Mouse (Mus musculus) hindbrain, embryonic 14.5 days (tissue): ENCODE measurements around the gene Gipr. TPM values are rescaled to one million over a fixed set of nuclear protein-coding genes. Genes with fewer than 3 reads are reported as not detected.
A peak's percentile ranks its signal among the peaks of the same experiment; 100 is the strongest.

ENCODE experiments used
- ATAC-seq: fragments of 200-750 bp; cut with Nextera tagmentation; 2 replicates; pipeline ENCODE4 v1.8.0; 2017; ENCODE audit warnings: moderate number of reproducible peaks, mild to moderate bottlenecking, moderate TSS enrichment, moderate library complexity; ENCODE audit not compliant: low FRiP score
- DNase-seq: peaks from one replicate; pipeline ENCODE4 v3.0.0-alpha.2; 2015; ENCODE audit warnings: low spot score
- H3K27ac ChIP-seq: fragments of 300-500 bp; sonication (generic); 2 replicates; pipeline ENCODE4 v1.5.1; 2014; ENCODE audit warnings: mild to moderate bottlenecking, moderate library complexity
- H3K27me3 ChIP-seq: fragments of 300-500 bp; sonication (generic); 2 replicates; pipeline ENCODE4 v1.6.1; 2014; ENCODE audit warnings: mild to moderate bottlenecking, low read length, mixed read lengths; ENCODE audit not compliant: control insufficient read depth, insufficient read depth
- H3K36me3 ChIP-seq: fragments of 300-500 bp; sonication (generic); replicated peaks from 2 replicates; pipeline ENCODE4 v1.6.1; 2014; ENCODE audit not compliant: control insufficient read depth, insufficient read depth
- H3K4me1 ChIP-seq: fragments of 300-500 bp; sonication (generic); replicated peaks from 2 replicates; pipeline ENCODE4 v1.6.1; 2014; ENCODE audit warnings: antibody characterized with exemption, low read length, mixed read lengths; ENCODE audit not compliant: control insufficient read depth, insufficient read depth
- H3K4me2 ChIP-seq: fragments of 300-500 bp; sonication (generic); replicated peaks from 2 replicates; pipeline ENCODE4 v1.6.1; 2014; ENCODE audit warnings: mild to moderate bottlenecking, moderate library complexity
- H3K4me3 ChIP-seq: fragments of 300-500 bp; sonication (generic); replicated peaks from 2 replicates; pipeline ENCODE4 v1.5.1; 2014; ENCODE audit warnings: mild to moderate bottlenecking, low read length
- H3K9ac ChIP-seq: fragments of 300-500 bp; sonication (generic); 2 replicates; pipeline ENCODE4 v1.6.1; 2014
- H3K9me3 ChIP-seq: fragments of 300-500 bp; sonication (generic); 2 replicates; pipeline ENCODE4 v1.6.1; 2016; ENCODE audit warnings: low read length; ENCODE audit not compliant: control insufficient read depth
- WGBS: fragments of 180-500 bp; shearing (Covaris S2); extraction: QIAGEN DNeasy Blood & Tissue Kit; methylation state at CpG from one replicate; pipeline ENCODE4 v1.1.7; 2014; 5-methylcytosine and 5-hydroxymethylcytosine counted together
- polyA plus RNA-seq: library from polyadenylated mRNA; unstranded; fragments of >200 nt; fragmentation: Nextera tagmentation; extraction: Ambion mirVana; gene quantifications from 2 replicates; pipeline ENCODE4 v1.2.1, GENCODE M21; 2014

The Gipr gene
- polyA plus RNA-seq, 1 experiment from 2014 or later = 0.62 TPM

DNA sequence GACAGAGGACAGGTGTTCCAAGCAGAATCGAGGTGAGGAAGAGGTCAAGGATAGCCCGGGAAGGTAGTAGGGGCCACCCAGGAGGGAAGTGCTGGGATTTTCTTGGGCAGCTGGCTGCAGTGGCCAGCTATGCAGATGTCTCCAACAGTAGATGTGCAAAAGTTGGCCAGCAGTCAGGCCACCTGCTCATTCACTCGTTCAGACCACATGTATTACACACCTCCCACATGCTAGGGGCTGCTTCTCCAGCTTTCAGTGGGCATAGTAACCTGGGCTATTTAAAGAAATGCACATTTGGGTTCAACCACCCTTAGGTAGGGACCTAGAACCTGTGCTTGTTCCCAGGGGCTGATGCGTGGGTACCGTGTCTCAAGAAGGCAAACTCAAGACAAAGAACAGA, 38.2 kb downstream of the Gipr start:
- H3K9me3 ChIP-seq = no peaks in the 10 kb centered on the region
- H3K27me3 ChIP-seq = no peaks in the 10 kb centered on the region
- H3K4me1 ChIP-seq = peaks cover 12% of the 10 kb centered on the region; the same call in 1 of the 2 replicates
- 95% methylated on average over 5 of the region's 5 CpGs for WGBS
- no peak overlapping the region for H3K27ac ChIP-seq
- H3K4me3 ChIP-seq = no peak overlapping the region
- no peak overlapping the region for H3K9ac ChIP-seq
- no peak for ATAC-seq
- DNase-seq = no peak
- H3K36me3 ChIP-seq = no peaks in the 10 kb centered on the region; the same call in 1 of the 2 replicates
- H3K4me2 ChIP-seq = no peak overlapping the region

DNA sequence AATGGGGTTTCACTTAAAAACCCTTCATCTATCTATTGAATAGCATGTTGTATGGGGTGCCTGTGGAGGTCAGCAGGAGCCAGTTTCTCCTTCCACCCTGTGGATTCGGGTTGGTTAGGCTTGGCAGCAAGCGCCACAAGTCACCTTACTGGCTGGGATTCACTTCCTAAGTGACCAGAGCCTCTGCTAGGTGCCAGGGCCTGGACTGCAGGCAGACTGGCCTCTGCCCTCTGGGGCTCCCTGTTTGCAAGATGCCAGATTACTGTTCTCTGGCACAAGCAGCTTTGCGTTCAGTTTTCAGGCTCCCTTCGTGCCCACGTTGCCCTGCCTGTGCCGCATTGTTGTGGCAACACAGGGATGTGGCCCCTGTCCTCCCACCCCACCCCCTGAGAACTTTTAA, 41.2 kb downstream of the Gipr start:
- DNase-seq (no peak), ATAC-seq (no peak)
- Histone ChIP-seq H3K27ac (no peak overlapping the region), H3K36me3 (no peaks in the 10 kb centered on the region; the same call in 1 of the 2 replicates), H3K27me3 (no peaks in the 10 kb centered on the region), H3K9me3 (no peaks in the 10 kb centered on the region), H3K4me2 (no peak overlapping the region), H3K4me1 (peaks cover 11% of the 10 kb centered on the region), H3K4me3 (no peak overlapping the region), H3K9ac (0 out of 2 replicates have a peak overlapping the region, but pooled peaks have one; percentile 11)
- 94% methylated on average over 6 of the region's 6 CpGs for WGBS

DNA sequence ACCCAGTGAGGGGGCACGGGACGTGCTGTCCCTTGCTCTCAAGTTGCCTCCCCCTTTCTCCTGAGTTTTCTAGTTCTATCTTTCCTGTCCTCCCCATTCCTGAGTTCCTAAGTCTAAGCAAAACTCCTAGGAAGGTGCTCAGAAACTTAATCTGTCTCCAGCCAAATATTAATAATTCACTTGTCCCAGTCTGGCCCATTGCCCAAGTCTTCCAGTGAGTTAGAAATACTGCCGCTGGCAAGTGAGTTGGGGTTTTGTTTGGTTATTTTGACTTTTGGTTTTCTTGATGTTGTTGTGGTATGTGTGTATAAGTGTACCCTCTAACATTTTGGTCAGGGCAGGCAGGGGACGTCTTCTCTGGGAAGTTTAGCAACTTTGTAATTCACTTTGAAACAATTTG, 44.2 kb downstream of the Gipr start:
- DNase-seq (no peak), ATAC-seq (no peak)
- Histone ChIP-seq H3K27me3 (no peaks in the 10 kb centered on the region), H3K36me3 (no peaks in the 10 kb centered on the region), H3K9ac (no peak overlapping the region), H3K27ac (no peak overlapping the region), H3K4me1 (peaks cover 11% of the 10 kb centered on the region), H3K4me3 (no peak overlapping the region), H3K9me3 (no peaks in the 10 kb centered on the region), H3K4me2 (no peak overlapping the region)
- WGBS = 93% methylated on average over 4 of the region's 4 CpGs

DNA sequence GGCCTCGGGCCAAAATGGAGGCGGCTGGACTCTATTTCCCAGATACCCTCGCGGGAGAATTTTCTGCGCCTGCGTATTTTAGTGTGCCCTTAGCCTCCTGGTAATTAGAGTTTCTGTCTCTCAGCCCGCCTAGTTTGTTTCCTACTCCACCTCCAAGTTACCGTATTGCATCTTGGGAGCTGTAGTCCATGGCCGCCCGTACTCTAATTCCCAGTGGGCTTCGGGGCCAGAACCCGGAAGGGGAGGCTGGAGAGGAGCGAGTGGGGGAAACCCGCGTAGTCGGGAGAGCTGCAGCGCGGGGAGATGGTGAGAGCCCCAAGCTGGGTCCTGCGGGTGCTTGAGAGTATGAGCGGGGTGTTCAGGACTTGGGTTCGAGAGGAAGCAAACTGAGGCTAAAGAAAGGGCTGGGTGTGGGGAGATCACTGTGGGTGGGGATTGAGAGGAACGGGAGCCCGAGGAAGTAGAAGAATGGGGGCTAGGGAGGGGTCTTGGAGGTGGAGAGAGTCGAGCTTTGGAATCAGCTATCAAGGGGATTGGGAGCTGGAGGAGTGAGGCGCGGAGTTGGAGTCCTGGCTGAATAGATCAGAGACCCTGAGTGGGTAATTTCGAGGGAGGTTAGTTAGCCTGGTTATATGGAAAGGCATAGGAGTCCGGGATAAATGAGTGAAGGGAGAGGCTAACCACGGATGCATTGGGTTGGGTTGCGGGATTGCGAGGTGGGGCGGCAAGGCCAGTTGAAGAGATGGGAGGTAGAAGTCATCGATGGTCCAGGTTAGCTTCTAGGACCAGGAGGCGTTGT, 46.1 kb downstream of the Gipr start, which contains the start of gene Fbxo46:
Gene Fbxo46, plus strand, starts transcription at position 229 of the 799 bp plus-strand sequence.
- peak within 1 kb of the TSS; percentile 49; the same call in 1 of the 2 replicates for H3K27ac ChIP-seq
- no peaks in the 10 kb centered on the region for H3K36me3 ChIP-seq
- no peaks in the 10 kb centered on the region for H3K27me3 ChIP-seq
- peaks cover 11% of the 10 kb centered on the region for H3K4me1 ChIP-seq
- peak within 1 kb of the TSS; percentile 84 for H3K4me2 ChIP-seq
- H3K4me3 ChIP-seq = peak within 1 kb of the TSS; percentile 63
- DNase-seq = peak; percentile 98
- ATAC-seq = peak; percentile 94
- 0 out of 2 replicates have a peak, but pooled peaks cover 3% of the 10 kb centered on the region for H3K9me3 ChIP-seq
- 3% methylated on average over 34 of the region's 34 CpGs for WGBS
- peak within 1 kb of the TSS; percentile 70 for H3K9ac ChIP-seq

GRCm38 (mm10) chr7:19119083-19119482, 46.8 kb downstream of the Gipr start:
- Histone ChIP-seq H3K27ac (no peak overlapping the region), H3K4me3 (no peak overlapping the region), H3K9ac (no peak overlapping the region), H3K4me2 (peak overlapping the region; percentile 17), H3K9me3 (0 out of 2 replicates have a peak, but pooled peaks cover 3% of the 10 kb centered on the region), H3K27me3 (no peaks in the 10 kb centered on the region), H3K4me1 (peaks cover 11% of the 10 kb centered on the region), H3K36me3 (no peaks in the 10 kb centered on the region)
- DNase-seq = no peak
- peak; percentile 0; the same call in 1 of the 2 replicates for ATAC-seq
- WGBS = 92% methylated on average over 8 of the region's 8 CpGs

GRCm38 (mm10) chr7:19118028-19118771, 47.7 kb downstream of the Gipr start, which contains the start of gene Gm4969:
Gene Gm4969, minus strand, starts transcription at chr7:19118368.
- H3K4me1 ChIP-seq = peaks cover 11% of the 10 kb centered on the region
- H3K9me3 ChIP-seq = 0 out of 2 replicates have a peak, but pooled peaks cover 3% of the 10 kb centered on the region
- H3K27ac ChIP-seq = no peak within 1 kb of the TSS
- WGBS = 20% methylated on average over 57 of the region's 64 CpGs
- no peaks in the 10 kb centered on the region for H3K27me3 ChIP-seq
- H3K4me2 ChIP-seq = peak within 1 kb of the TSS; percentile 49
- H3K36me3 ChIP-seq = no peaks in the 10 kb centered on the region
- DNase-seq (peak; percentile 70), ATAC-seq (peak; percentile 61)
- H3K4me3 ChIP-seq = peak within 1 kb of the TSS; percentile 27
- H3K9ac ChIP-seq = peak within 1 kb of the TSS; percentile 13; the same call in 1 of the 2 replicates

DNA sequence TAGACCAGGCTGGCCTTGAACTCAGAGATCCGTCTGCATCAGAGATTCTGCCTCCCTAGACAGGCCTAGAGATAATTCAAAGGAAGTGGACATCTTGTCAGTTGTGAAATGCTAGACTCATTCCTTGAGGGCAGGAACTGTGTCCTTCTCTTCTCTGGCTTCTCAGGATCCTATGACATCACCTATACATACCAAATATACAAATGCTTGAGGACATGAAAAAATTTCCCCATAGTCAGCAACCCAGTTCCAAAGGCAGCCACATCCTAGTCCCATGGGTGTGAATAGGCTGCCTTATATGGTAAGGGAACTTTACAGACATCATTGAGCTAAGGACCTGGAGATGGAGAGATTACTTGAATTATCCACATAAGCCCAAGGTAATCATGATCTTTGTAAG, 56.4 kb downstream of the Gipr start:
- no peak overlapping the region for H3K4me2 ChIP-seq
- DNase-seq (no peak), ATAC-seq (no peak)
- no peak overlapping the region for H3K27ac ChIP-seq
- H3K4me1 ChIP-seq = no peaks in the 10 kb centered on the region
- H3K4me3 ChIP-seq = no peak overlapping the region
- H3K9ac ChIP-seq = no peak overlapping the region
- no peaks in the 10 kb centered on the region for H3K9me3 ChIP-seq
- H3K36me3 ChIP-seq = no peaks in the 10 kb centered on the region
- WGBS = 81% methylated on average over 1 of the region's 1 CpGs
- H3K27me3 ChIP-seq = no peaks in the 10 kb centered on the region

GRCm38 (mm10) chr7:19107436-19107835, 58.5 kb downstream of the Gipr start:
- 51% methylated on average over 3 of the region's 3 CpGs for WGBS
- Histone ChIP-seq H3K9ac (no peak overlapping the region), H3K27me3 (no peaks in the 10 kb centered on the region), H3K4me3 (no peak overlapping the region), H3K36me3 (no peaks in the 10 kb centered on the region), H3K4me2 (no peak overlapping the region), H3K27ac (no peak overlapping the region), H3K4me1 (no peaks in the 10 kb centered on the region), H3K9me3 (no peaks in the 10 kb centered on the region)
- DNase-seq (no peak), ATAC-seq (no peak)
